Mouse (Mus musculus) spleen, adult 12 weeks (tissue): ENCODE measurements around the gene Cyfip1.

Source experiments
- DNase-seq: peaks from one replicate; pipeline ENCODE4 v3.0.0; 2022; ENCODE audit warnings: low spot score

Cyfip1 gene

DNA sequence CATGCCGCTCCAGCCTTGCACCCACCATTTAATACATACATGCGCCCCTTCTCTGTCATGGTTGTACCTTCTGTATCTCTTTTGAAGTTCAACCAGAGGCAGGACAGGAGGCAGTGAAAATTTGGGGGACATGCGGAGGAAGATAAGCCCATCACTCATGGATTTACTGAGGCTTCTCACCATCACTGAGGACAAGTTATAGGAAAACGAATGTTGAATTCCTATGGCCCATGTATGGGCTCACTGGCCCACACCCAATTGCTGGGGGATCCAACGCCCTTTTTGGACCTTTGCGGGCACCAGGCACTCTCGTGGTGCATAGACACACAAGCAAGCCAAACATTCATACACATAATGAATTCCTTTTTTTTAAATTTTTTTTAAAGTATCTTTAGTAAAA, at the start of gene Cyfip1:
TSS of gene Cyfip1 (plus strand) at position 301 of the 400 bp plus-strand sequence.
- DNase-seq, result no peak

- no peak for DNase-seq
These were observed 49.3 kb upstream of the Cyfip1 start for GRCm38 (mm10) chr7:55792280-55792679.

DNA sequence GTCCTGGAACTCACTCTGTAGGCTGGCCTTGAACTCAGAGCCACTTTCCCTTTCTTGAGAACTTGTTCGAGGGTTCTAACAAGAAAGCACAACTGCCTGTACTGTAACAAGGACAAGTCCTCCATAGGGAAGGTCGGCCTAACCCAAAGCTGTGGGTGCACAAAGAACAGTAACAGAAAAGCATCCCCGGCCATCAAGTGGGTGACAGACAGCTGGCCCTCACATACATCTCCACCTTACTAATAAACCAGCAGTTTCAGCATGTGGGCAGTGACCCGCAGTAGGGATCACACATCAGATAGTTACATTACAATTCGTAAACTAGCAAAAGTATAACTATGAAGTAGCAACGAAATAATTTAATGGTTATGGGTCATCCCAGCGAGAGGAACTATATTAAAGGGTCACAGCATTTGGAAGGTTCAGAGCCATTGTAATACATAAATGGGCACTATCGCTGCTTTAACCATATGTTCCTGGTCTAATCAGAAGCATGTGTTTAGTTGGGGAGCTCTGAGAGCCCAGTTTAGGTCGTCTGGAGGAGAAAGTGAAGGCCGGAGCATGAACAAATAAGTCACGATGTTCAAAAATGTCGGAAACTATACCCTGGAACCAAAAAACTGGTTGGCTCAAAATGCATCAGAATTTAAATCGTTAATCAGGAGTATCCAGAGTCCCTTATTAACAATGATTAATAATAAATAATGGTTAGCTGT, 48.2 kb upstream of the Cyfip1 start:
- no peak for DNase-seq

GRCm38 (mm10) chr7:55793952-55794603, 47.5 kb upstream of the Cyfip1 start, which contains the start of gene Tubgcp5:
Gene Tubgcp5 (plus strand): TSS chr7:55794154.
- DNase-seq, result peak; percentile 88

- no peak for DNase-seq
These were observed 41.6 kb upstream of the Cyfip1 start for GRCm38 (mm10) chr7:55799981-55800380.

- DNase-seq, result no peak
These were observed 31.6 kb upstream of the Cyfip1 start for GRCm38 (mm10) chr7:55809967-55810366.

DNA sequence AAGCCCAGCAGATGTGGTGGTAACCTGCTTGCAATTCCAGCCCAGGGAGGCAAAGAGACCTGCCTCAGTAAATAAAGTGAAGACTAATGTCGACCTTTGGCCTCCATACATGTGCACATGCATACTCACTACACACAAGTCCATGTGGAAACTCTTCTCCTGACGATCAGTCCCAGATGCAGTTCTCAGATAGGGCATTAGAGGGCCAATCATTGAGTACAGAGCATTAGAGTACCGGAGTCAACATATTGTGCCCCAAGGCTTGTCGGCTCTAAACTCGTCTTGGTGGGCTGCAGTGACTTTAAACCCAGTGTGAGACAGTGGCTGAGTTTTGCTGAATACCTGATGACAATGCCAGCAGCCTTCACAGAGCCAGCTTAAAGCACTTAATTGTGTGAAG, 17.1 kb upstream of the Cyfip1 start:
- no peak for DNase-seq

GRCm38 (mm10) chr7:55827551-55827950, 14.0 kb upstream of the Cyfip1 start:
- DNase-seq, result no peak

- no peak for DNase-seq
These were observed 4.7 kb upstream of the Cyfip1 start for GRCm38 (mm10) chr7:55836877-55837276.

DNA sequence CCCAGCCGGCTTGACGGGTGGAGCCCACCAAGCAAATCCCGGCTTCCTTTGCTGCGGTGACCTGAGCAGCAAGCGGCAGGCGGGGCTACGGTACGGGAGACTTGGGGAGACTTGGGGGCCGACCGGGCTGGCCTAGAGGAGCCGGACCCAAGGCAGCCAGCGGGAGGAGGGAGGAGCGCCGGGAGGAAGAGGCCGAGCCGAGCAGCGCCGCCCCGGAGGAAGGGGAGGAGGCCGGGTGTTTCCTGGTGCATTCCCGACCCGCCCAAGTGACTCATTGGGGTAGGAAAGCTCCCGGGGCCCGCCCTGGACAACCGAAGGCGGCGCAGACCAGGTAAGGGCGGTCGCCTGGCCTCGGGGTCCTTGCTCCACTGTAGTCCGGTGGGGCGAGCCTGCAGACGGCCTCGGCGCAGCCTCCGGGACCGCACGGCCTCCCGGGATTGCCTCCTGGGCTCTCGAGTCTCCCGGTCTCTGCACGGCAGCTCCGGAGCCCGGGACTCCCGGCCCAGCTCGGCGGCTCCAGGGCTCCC, 495 bp downstream of the Cyfip1 start:
- DNase-seq, result peak; percentile 56

DNA sequence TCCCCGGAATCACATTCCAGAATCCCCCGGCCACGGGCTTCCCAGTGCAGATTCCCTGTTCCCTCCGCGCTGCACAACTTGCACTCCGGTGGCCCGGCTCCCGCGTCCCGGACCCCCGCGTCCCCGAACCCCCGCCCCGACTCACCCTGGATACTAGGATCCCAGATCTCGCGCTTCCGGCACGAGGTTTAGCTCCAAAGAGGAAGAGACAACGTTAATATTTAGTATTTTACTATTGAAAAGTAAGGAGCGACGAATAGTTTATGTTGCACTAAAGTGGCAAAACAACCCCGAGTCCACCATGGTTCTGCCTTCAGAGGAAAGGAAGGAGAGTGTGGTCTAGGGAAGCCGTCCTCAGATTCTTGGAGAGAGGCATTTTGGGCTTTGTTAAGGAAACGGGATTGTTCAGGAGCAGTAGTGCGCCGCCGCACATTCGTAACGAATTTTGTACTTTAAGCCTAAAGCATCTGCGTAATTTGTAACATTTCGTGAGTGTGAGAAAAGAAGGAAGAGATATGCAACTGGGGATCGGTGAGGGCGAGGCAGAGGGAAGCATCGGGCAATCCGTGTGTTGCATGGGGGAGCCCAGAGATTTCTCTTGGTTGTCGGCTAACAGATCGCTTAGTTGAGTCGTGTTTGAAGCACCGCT, 1.1 kb downstream of the Cyfip1 start:
- no peak for DNase-seq

DNA sequence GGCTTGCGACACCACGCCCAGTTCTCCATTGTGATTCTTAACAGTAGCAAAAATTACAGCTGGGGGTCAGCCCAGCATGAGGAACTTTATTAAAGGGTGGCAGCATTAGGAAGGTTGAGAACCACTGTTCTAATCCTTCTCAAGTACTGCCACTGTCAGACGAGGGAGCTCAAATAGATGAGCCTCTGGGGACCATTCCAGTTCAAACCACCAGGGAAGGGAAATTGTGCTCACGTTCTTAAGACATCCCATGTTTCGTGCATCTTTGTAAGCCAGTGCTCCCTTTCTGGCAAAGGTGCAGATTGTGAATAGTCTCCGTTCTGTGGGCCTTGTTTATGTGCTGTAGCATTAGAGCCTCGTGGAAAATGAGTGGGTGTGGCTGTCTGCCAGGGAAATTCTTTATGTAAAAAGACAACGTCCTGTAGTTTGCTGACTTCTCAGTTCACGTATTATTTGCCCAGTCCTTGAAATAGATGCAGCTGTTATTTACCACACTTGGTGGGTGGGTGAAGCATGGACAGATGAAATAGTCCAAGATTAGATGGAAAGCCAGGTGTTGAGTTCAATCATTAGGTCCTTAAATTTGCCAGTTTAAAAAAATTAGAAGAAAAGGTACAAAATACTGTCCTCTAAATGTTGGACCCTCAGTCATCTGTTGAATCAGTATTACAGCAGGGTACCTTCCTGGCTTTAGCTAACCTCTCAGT, 5.2 kb downstream of the Cyfip1 start:
- DNase-seq, result no peak

DNA sequence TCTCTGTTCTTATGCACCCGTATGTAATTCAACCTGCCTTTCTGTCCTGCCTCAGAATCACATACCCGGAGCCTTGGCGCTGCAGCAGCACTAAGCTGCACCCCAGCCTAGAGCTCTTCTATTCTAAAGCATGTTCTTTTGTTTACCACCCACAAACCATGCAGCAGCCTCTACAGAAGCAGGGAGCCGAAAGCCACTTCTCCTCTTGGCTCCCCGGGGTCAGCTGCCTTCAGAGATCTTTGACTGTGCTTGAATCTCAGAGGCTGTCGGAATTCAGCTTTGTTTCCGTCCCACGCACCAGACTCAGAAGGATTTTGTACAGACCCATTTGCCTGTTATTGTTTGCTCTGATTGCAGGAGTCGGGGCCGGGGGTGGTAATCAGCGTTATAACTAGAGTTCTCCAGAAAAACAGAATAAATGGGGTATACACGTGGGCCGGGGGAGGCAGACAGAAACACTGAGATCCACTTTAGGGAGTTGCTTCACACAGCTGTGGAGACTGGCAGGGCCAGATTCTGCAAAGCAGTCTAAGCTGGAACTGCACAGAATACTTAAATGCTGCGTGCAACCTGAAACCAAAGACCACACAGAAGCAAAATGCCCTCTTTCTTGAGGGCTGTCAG, 8.5 kb downstream of the Cyfip1 start:
- DNase-seq, result no peak

DNA sequence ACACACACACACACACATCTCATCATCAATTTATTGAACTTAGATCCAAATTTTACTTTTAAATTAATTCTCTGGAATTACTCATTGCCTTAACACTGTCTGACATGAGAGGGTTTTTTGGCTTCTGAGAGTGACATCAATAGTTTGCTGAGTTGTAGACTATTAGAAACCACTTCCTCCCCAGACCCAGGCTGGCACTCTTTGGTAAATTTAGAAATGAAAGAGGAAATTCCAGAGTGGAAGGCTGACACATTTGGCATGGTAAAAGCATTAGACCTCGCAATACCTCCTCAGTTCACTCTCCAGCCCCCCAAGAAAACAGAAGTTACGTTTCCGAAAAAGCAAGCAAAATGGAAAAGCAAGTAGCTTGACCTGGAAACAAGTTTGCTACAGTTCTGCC, 11.2 kb downstream of the Cyfip1 start:
- DNase-seq, result no peak

DNA sequence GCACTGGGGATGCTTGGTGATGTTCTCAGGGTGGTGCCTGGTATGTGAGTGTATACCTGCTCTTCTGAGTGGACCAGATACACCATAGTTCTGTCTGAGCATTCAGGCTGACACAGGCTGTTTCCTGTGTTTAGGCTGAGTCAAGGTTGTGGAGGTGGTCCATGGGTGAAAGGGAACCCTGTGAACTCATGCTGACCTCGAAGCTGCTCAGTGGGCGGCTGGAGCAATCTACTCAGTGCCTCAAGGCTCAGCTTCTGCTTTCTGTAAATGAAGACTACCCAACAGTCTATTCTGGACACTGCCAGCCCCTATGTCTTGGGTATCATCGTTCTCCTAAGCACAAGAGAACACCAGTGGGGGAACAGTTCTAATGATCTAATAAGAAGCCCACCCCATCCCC, 14.1 kb downstream of the Cyfip1 start:
- no peak for DNase-seq

DNA sequence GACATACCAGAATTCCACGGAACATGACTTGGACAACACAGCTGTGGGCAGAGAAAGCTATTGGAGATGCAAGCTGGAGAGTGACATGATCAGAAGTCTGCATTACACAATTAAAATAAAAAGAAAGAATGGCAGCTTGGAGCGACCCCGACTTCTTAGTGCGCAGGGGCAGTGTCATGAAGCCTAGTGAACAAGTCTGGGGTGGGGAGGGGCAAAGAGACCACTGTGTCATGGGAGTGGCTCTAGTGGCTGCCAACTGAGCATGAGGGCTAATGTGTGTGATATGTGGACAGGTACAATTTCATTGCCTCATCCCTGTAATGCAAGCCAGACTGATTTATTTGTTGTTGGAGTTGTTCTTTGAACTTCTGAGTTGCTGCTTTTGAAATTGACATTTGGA, 15.2 kb downstream of the Cyfip1 start:
- DNase-seq, result no peak

DNA sequence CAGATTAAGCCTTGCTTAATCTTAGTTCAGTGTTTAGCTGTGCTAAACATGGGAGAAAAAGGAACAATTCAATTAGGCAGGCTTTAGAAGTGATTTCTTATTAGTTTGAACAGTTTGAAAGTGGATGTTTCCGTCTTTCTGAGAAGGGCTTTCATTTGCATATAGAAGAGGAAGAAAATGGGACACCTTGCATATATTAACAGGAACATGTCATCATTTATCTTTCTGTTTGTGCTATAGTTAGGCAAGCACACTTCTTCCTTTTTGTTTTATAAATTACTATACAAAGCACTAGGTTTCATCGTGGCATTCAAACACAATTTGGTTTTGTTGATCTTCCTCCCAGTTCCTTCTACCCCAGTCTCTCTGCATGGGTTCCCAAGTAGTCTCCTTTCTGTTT, 16.2 kb downstream of the Cyfip1 start:
- DNase-seq, result no peak

GRCm38 (mm10) chr7:55858836-55859517, 17.4 kb downstream of the Cyfip1 start:
- no peak for DNase-seq

DNA sequence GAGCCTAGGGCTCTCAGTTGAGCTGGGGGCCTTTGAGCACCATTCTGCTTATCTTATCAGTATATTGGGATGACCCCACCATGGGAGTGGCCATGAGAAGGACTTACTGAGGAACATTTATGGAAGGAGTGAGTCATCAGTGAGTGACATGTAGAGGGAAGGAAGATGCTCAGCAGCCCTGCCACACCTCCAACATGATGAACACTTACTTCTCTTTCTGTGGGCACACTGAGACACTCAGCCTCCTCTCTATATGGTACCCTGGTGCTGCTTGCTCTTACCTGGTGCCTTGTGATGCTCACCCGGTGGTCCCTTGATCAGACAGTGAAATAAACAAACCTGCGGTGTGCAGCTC, 17.9 kb downstream of the Cyfip1 start:
- DNase-seq, result no peak

GRCm38 (mm10) chr7:55859956-55860355, 18.4 kb downstream of the Cyfip1 start:
- no peak for DNase-seq

DNA sequence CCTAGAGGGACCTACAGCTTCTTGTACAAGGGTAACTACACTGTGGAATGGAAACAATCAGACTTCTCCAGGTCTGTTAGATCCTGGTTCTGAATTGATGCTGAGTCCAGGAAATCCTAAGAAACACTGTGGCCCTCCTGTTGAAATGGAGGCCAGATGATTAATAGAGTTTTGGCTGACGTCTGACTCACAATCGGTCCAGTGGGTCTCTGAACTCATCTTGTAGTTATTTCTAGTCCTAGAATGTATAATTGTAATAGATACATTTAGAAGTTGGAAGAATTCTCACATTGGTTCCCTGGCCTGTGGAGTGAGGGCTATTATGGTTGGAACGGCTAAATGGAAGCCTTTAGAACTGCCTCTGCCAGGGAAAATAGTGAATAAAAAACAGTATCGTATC, 19.6 kb downstream of the Cyfip1 start:
- no peak for DNase-seq
